Mouse (Mus musculus): ENCODE measurements at regions not wholly inside any gene's neighbourhood (a gene's known extent, or its start where the extent isn't known, plus 50 kb on each side); places are given as distances from the start of the nearest gene placed in this dataset.

- no peak for DNase-seq (ENCODE audit: low read depth, low spot score)
Observed at GRCm38 (mm10) chr7:124857106-124857505, 587.4 kb upstream of the Kdm8 start.

- DNase-seq (ENCODE audit: low read depth, low spot score): no peak
Observed at GRCm38 (mm10) chr7:124861397-124861796, 583.1 kb upstream of the Kdm8 start.

GRCm38 (mm10) chr7:124868133-124868603 is 576.3 kb upstream of the Kdm8 start:
- no peak for DNase-seq (ENCODE audit: low read depth, low spot score)

GRCm38 (mm10) chr7:124868621-124869020 is 575.9 kb upstream of the Kdm8 start:
- no peak for DNase-seq (ENCODE audit: low read depth, low spot score)

GRCm38 (mm10) chr7:124880771-124881170 is 563.7 kb upstream of the Kdm8 start:
- no peak for DNase-seq (ENCODE audit: low read depth, low spot score)

- no peak for DNase-seq (ENCODE audit: low read depth, low spot score)
Observed at GRCm38 (mm10) chr7:124907233-124907632, 537.2 kb upstream of the Kdm8 start.

GRCm38 (mm10) chr7:124907662-124908296 is 536.7 kb upstream of the Kdm8 start:
- no peak for DNase-seq (ENCODE audit: low read depth, low spot score)

GRCm38 (mm10) chr7:124914061-124914460 is 530.4 kb upstream of the Kdm8 start:
- no peak for DNase-seq (ENCODE audit: low read depth, low spot score)

- no peak for DNase-seq (ENCODE audit: low read depth, low spot score)
Observed at GRCm38 (mm10) chr7:124914479-124914878, 530.0 kb upstream of the Kdm8 start.

- DNase-seq (ENCODE audit: low read depth, low spot score): no peak
Observed at GRCm38 (mm10) chr7:124914972-124915371, 529.5 kb upstream of the Kdm8 start.

GRCm38 (mm10) chr7:124915637-124916036 is 528.8 kb upstream of the Kdm8 start:
- no peak for DNase-seq (ENCODE audit: low read depth, low spot score)

GRCm38 (mm10) chr7:124917606-124918120 is 526.8 kb upstream of the Kdm8 start:
- DNase-seq (ENCODE audit: low read depth, low spot score): no peak

- DNase-seq (ENCODE audit: low read depth, low spot score): no peak
Observed at GRCm38 (mm10) chr7:124922806-124923205, 521.7 kb upstream of the Kdm8 start.

GRCm38 (mm10) chr7:124933573-124933972 is 510.9 kb upstream of the Kdm8 start:
- DNase-seq (ENCODE audit: low read depth, low spot score): no peak

GRCm38 (mm10) chr7:124939357-124939756 is 505.1 kb upstream of the Kdm8 start:
- DNase-seq (ENCODE audit: low read depth, low spot score): no peak

- no peak for DNase-seq (ENCODE audit: low read depth, low spot score)
Observed at GRCm38 (mm10) chr7:124941527-124941926, 502.9 kb upstream of the Kdm8 start.

GRCm38 (mm10) chr7:124946424-124946823 is 498.1 kb upstream of the Kdm8 start:
- no peak for DNase-seq (ENCODE audit: low read depth, low spot score)

- no peak for DNase-seq (ENCODE audit: low read depth, low spot score)
Observed at GRCm38 (mm10) chr7:124957329-124957728, 487.1 kb upstream of the Kdm8 start.

GRCm38 (mm10) chr7:124974870-124975488 is 469.5 kb upstream of the Kdm8 start:
- no peak for DNase-seq (ENCODE audit: low read depth, low spot score)

GRCm38 (mm10) chr7:124989456-124989855 is 455.0 kb upstream of the Kdm8 start:
- no peak for DNase-seq (ENCODE audit: low read depth, low spot score)

- DNase-seq (ENCODE audit: low read depth, low spot score): no peak
Observed at GRCm38 (mm10) chr7:124990695-124991094, 453.8 kb upstream of the Kdm8 start.

GRCm38 (mm10) chr7:124996538-124996937 is 447.9 kb upstream of the Kdm8 start:
- DNase-seq (ENCODE audit: low read depth, low spot score): no peak

- no peak for DNase-seq (ENCODE audit: low read depth, low spot score)
Observed at GRCm38 (mm10) chr7:125000669-125001068, 443.8 kb upstream of the Kdm8 start.

Data from CD4-positive, CD25-positive, alpha-beta regulatory T cell, adult 2 months (primary cell).